Mouse (Mus musculus) megakaryocyte, embryonic 14.5 days (primary cell): ENCODE results near the gene Psmb2. TPM values are rescaled to one million over a fixed set of nuclear protein-coding genes. Genes with fewer than 3 reads are reported as not detected.

Experiments
- H3K27me3 ChIP-seq: replicated peaks from 2 replicates; pipeline ENCODE3; 2012; ENCODE audit warnings: inconsistent platforms
- H3K36me3 ChIP-seq: replicated peaks from 2 replicates; pipeline ENCODE3; 2012; ENCODE audit warnings: low read length, inconsistent platforms, mixed read lengths
- H3K4me1 ChIP-seq: 2 replicates; pipeline ENCODE4 v1.6.1; 2012; ENCODE audit warnings: inconsistent platforms
- H3K4me3 ChIP-seq: replicated peaks from 2 replicates; pipeline ENCODE3; 2012; ENCODE audit warnings: moderate library complexity, mild to moderate bottlenecking, inconsistent platforms
- H3K9me3 ChIP-seq: 2 replicates; pipeline ENCODE4 v1.6.1; 2012; ENCODE audit warnings: inconsistent platforms
- FLI1 ChIP-seq: IDR thresholded peaks from 2 replicates; pipeline ENCODE4 v1.6.1; 2012; ENCODE audit warnings: low read length, inconsistent platforms, mixed read lengths
- GATA1 ChIP-seq: IDR thresholded peaks from 3 replicates; pipeline ENCODE4 v1.6.1; 2012; ENCODE audit warnings: mixed read lengths, low read length, inconsistent platforms, borderline replicate concordance
- polyA plus RNA-seq: library from polyadenylated mRNA; stranded (reverse); fragments of >175 nt; gene quantifications from 2 replicates; pipeline ENCODE4 v1.2.3, GENCODE M21; 2012; ENCODE audit warnings: low replicate concordance; ENCODE audit not compliant: insufficient read depth

Psmb2 gene
- polyA plus RNA-seq, 1 experiment: 113 TPM

DNA sequence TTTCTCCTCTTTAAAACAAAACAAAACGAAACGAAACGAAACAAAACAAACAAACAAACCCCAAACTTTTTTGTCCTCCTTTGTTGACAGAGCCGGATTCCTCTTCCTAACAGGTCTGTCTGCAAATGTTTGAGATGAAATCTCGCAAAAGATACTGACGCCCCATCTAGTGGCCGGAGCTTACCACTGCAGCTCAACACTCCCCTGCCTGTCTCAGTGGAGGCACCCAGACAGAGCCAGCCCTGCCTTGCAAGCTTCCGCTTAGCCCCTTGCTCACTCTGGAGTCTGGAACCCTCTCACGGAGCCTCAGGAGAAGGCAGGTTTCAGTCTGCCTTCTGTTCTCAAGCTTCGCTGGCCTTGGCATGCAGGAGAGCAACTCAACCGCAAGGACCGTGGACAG, 64.0 kb downstream of the Psmb2 start:
- peak overlapping the region; percentile 82 for H3K4me3 ChIP-seq
- H3K36me3 ChIP-seq: peaks cover 35% of the 10 kb centered on the region
- peaks cover 21% of the 10 kb centered on the region for H3K4me1 ChIP-seq

DNA sequence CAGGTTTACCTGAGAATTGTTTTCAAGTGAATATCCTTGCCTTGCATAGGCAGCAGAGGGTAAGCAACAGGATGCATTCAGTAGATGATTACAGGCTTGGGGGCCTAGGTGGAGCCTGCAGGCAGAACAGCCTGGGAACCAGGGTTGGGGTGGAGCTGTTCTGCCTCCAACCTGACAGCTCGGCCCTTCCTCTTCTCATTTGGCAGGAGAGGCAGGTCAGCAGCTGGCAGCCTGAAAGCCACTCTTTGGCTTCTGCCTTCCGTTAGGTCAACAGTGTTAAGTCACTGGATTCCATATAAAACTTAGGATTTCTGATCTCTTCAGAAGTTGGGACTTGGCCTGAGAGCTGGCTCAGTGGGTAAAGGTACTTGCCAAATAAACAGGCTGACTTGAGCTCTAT, 65.5 kb downstream of the Psmb2 start:
- H3K36me3 ChIP-seq: peaks cover 48% of the 10 kb centered on the region
- peaks cover 20% of the 10 kb centered on the region for H3K27me3 ChIP-seq
- TF ChIP-seq FLI1 (no peak), GATA1 (no peak)
- peaks cover 7% of the 10 kb centered on the region for H3K9me3 ChIP-seq
- no peak overlapping the region for H3K4me3 ChIP-seq
- H3K4me1 ChIP-seq: peaks cover 16% of the 10 kb centered on the region

More for the DNA sequence above, 64.0 kb downstream of the Psmb2 start:
- no peak for TF ChIP-seq GATA1
- TF ChIP-seq FLI1: no peak
- peaks cover 34% of the 10 kb centered on the region for H3K27me3 ChIP-seq
- peaks cover 7% of the 10 kb centered on the region for H3K9me3 ChIP-seq

- peaks cover 56% of the 10 kb centered on the region for H3K36me3 ChIP-seq
- H3K27me3 ChIP-seq: peaks cover 12% of the 10 kb centered on the region
- H3K4me1 ChIP-seq: peaks cover 21% of the 10 kb centered on the region
- TF ChIP-seq GATA1 (no peak), FLI1 (no peak)
- H3K4me3 ChIP-seq: no peak overlapping the region
- peaks cover 2% of the 10 kb centered on the region for H3K9me3 ChIP-seq
Observed at GRCm38 (mm10) chr4:126743713-126744112, 66.3 kb downstream of the Psmb2 start.

DNA sequence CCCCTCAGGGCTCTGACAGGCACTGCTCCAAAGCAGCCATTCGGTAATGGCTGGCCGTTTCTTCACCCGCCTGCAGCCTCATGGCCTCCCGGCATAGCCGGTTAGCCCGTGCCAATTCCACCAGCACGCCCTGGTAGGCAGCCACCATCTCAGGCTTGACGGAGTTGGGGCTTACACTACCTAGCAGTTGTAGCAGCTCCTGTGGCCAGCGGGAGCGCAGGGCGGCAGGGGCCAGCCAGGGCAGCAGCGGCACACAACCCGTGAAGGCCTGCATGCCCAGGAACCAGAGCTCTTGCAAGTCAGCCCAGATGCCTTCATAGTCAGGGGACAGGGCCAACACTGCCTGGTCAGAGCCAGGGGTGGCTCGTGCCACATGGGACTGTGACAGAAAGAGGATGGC, 67.4 kb downstream of the Psmb2 start:
- H3K27me3 ChIP-seq: peaks cover 2% of the 10 kb centered on the region
- TF ChIP-seq FLI1 (no peak), GATA1 (no peak)
- no peak overlapping the region for H3K4me3 ChIP-seq
- H3K9me3 ChIP-seq: no peaks in the 10 kb centered on the region
- peaks cover 32% of the 10 kb centered on the region for H3K4me1 ChIP-seq
- H3K36me3 ChIP-seq: peaks cover 67% of the 10 kb centered on the region

DNA sequence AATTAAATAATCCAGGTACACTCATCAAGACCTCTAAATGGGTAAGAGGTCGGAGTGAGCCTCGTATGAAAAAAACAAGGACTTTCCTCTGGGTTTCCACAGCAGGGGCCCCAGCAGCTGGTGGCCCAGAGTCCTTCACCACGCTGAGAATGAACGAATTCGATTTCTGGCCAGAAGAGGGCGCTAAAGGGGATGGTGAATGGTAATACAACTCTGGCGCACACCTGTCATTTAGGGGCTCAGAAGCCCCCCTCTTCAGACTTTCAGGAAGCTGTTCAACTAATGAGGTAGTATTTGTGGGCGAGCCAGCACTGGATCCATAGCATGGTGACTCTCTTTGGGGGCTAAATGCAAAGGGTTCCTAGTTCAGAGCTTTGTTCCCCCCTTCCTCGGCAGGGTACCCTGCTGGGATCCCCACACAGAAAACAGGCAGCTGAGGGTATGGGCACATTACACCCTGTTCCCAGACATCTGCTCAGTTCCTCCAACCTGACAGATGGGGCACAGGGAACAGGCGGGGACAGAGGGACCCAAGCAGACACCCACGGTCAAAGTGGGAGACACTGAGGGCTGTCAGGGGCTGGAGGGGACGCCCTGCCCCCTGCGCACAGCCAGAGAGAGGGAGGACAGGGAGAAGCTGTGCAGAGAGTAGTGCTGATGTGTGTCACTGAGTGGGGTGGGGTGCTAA, 68.2 kb downstream of the Psmb2 start:
- no peaks in the 10 kb centered on the region for H3K27me3 ChIP-seq
- H3K4me1 ChIP-seq: peaks cover 40% of the 10 kb centered on the region
- H3K36me3 ChIP-seq: peaks cover 75% of the 10 kb centered on the region
- H3K9me3 ChIP-seq: no peaks in the 10 kb centered on the region
- H3K4me3 ChIP-seq: no peak overlapping the region
- TF ChIP-seq FLI1: no peak
- TF ChIP-seq GATA1: no peak

DNA sequence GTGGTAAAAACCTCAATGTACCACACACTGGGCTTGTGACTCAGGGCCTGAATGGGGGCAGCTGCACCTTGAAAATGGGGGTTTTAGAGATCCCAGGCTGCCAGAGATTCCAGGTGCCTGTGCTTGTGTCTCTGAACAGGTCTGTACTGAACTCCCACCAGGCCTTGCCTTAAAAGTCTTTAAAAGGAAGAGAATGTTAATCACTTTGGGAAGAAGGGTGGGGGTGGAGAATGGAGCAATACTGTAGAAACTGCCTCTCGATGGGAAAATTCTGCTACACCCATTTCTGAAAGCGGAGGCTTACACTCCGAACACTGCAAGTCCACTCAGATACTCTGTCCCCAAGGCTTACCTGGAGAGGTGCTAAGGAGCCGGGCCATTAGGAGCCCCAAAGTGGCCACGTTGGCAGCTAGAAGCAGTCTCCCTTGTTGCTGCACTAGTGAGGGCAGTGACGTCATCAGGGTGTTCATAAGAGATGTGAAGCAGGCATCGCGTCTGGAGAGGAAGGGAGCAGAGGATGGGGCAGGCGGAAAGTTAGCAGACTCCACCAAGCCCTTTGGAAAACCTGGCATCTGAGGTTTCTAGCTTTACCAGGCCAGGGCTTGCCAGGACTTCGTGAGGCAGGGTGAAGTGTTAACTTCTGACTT, 68.9 kb downstream of the Psmb2 start:
- Histone ChIP-seq H3K4me1 (peaks cover 42% of the 10 kb centered on the region), H3K36me3 (peaks cover 81% of the 10 kb centered on the region), H3K4me3 (no peak overlapping the region), H3K9me3 (no peaks in the 10 kb centered on the region), H3K27me3 (no peaks in the 10 kb centered on the region)
- TF ChIP-seq FLI1 (no peak), GATA1 (no peak)

DNA sequence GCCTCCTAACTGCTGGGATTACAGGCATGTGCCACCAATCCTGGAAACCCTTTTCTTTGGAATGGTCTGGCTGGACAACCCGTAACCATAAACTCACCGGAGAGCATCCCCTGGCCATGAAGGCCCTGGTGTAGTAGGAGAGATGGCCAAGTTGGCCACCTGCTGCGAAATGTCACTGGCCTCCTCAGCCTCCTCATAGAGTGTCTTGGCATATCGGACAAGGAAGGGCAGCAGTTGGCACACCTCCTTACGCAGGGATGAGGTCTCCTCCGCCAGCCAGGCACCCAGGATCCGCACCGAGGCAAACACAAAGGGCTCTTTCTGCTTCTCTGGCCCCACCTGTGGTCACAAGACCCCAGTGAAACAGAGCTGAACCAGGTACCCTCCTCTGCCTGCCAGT, 71.0 kb downstream of the Psmb2 start:
- H3K36me3 ChIP-seq: peaks cover 76% of the 10 kb centered on the region
- TF ChIP-seq FLI1: no peak
- no peak for TF ChIP-seq GATA1
- peaks cover 48% of the 10 kb centered on the region for H3K4me1 ChIP-seq
- H3K27me3 ChIP-seq: no peaks in the 10 kb centered on the region
- H3K4me3 ChIP-seq: peak overlapping the region; percentile 10
- H3K9me3 ChIP-seq: no peaks in the 10 kb centered on the region

GRCm38 (mm10) chr4:126749553-126749952, 72.1 kb downstream of the Psmb2 start:
- Histone ChIP-seq H3K9me3 (no peaks in the 10 kb centered on the region), H3K4me1 (peaks cover 54% of the 10 kb centered on the region), H3K36me3 (peaks cover 64% of the 10 kb centered on the region), H3K27me3 (no peaks in the 10 kb centered on the region), H3K4me3 (no peak overlapping the region)
- no peak for TF ChIP-seq GATA1
- TF ChIP-seq FLI1: no peak

DNA sequence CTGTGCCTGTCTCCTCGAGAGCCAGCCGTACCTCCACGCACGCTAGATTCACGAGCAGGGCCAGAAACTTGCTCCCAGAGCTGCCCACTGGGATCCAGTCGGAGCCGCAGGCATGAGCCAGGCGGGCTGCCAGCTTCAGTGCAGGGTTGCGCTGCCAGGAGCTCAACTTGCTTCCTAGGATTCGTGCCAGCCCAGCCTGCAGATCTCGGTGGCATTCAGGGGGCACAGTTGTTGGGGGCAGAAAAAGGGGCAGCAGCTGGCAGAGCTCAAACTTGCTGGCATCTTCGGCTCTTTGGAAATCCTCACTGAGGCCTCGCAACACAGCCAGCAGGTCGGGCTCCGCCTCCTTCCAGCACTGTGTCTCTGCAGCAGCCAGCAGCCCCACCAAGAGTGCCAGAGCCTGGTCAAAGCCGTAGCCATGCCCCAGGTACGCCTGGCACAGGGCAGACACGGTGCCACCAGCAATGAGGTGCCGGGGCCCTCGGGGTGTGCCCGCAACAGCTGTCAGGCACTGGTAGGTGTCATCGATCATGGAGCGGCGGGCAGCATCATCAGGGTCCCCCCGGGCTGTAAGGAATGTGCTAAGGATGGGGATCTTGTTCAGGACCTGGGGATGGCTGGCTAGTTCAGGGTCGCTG, 72.7 kb downstream of the Psmb2 start:
- peaks cover 58% of the 10 kb centered on the region for H3K36me3 ChIP-seq

DNA sequence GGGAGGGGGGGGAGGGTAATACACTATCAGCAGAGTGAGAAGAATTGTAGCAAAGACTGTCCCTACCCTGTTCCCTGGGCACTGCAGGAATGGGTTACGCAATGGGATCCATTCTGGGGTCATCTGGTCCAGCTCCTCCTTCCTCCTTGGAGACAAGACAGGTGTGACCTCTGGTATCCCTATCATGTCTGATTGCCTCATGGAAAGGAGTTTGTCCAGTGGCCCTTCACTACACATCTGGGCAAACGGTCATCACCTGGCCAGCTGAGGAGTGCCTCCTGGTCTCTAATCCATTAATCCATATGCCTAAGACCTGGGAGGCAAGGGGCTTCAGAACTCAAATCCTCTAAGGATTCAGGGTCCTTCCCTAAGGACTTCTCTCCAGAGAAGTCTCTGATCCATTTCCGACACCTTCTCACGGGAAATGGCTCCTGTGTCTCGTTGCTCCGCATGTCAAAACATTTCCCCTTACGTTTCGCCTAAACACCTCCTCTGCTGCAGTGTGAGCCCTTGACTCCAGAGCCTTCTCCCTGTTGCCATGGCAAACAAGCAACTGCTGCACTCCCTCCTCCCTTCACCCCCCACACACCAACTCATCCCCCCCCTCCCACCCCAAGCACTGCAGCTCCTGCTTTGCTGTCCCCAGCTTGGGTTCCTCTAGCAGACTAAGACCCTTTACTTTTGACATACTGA, 73.6 kb downstream of the Psmb2 start:
- peaks cover 63% of the 10 kb centered on the region for H3K4me1 ChIP-seq
- H3K9me3 ChIP-seq: no peaks in the 10 kb centered on the region
- H3K36me3 ChIP-seq: peaks cover 50% of the 10 kb centered on the region
- no peak overlapping the region for H3K4me3 ChIP-seq
- no peak for TF ChIP-seq GATA1
- TF ChIP-seq FLI1: no peak
- no peaks in the 10 kb centered on the region for H3K27me3 ChIP-seq

More for the DNA sequence above, 72.7 kb downstream of the Psmb2 start:
- no peak for TF ChIP-seq FLI1
- no peak for TF ChIP-seq GATA1
- no peaks in the 10 kb centered on the region for H3K27me3 ChIP-seq
- no peak overlapping the region for H3K4me3 ChIP-seq
- no peaks in the 10 kb centered on the region for H3K9me3 ChIP-seq
- H3K4me1 ChIP-seq: peaks cover 59% of the 10 kb centered on the region
